Mouse (Mus musculus) myocyte (in vitro differentiated cells): Measurements from ENCODE around the gene Dlgap4.

ENCODE experiments used
- CEBPB ChIP-seq: IDR thresholded peaks from 2 replicates; pipeline ENCODE4 v1.6.1; 2011; ENCODE audit warnings: mild to moderate bottlenecking, moderate library complexity; ENCODE audit not compliant: poor library complexity, insufficient read depth, severe bottlenecking
- E2F4 ChIP-seq: IDR thresholded peaks from one replicate; pipeline ENCODE4 v1.6.1; 2011; ENCODE audit warnings: mild to moderate bottlenecking, control low read depth, moderate library complexity; ENCODE audit not compliant: insufficient read depth
- MAX ChIP-seq: IDR thresholded peaks from one replicate; pipeline ENCODE4 v1.6.1; 2011; ENCODE audit warnings: low read depth, mild to moderate bottlenecking, control low read depth
- MYOG ChIP-seq, 3 experiments: IDR thresholded peaks; one replicate each; pipeline ENCODE4 v1.6.1; 2011; ENCODE audit warnings: control low read depth in 2 of 3, low read depth in 2 of 3, mild to moderate bottlenecking in 2 of 3; ENCODE audit not compliant: insufficient read length in 2 of 3, control insufficient read depth in 1 of 3, insufficient read depth in 1 of 3
- POLR2A ChIP-seq: IDR thresholded peaks from one replicate; pipeline ENCODE4 v1.6.1; 2011; ENCODE audit warnings: low read depth, mild to moderate bottlenecking, control low read depth, moderate library complexity; ENCODE audit not compliant: insufficient read length
- POLR2AphosphoS2 ChIP-seq: IDR thresholded peaks from one replicate; pipeline ENCODE4 v1.6.1; 2011; ENCODE audit warnings: low read depth, control low read depth; ENCODE audit not compliant: insufficient read length
- REST ChIP-seq: IDR thresholded peaks from one replicate; pipeline ENCODE4 v1.6.1; 2011; ENCODE audit warnings: mild to moderate bottlenecking, control low read depth, moderate library complexity; ENCODE audit not compliant: insufficient read depth, insufficient read length
- TCF12 ChIP-seq: IDR thresholded peaks from one replicate; pipeline ENCODE4 v1.6.1; 2011; ENCODE audit warnings: mild to moderate bottlenecking, control low read depth; ENCODE audit not compliant: poor library complexity, insufficient read depth, severe bottlenecking
- TCF3 ChIP-seq: IDR thresholded peaks from one replicate; pipeline ENCODE4 v1.6.1; 2011; ENCODE audit warnings: low read depth, control low read depth; ENCODE audit not compliant: insufficient read length
- USF1 ChIP-seq: IDR thresholded peaks from one replicate; pipeline ENCODE4 v1.6.1; 2011; ENCODE audit warnings: low read depth, mild to moderate bottlenecking, control low read depth, moderate library complexity

DNA sequence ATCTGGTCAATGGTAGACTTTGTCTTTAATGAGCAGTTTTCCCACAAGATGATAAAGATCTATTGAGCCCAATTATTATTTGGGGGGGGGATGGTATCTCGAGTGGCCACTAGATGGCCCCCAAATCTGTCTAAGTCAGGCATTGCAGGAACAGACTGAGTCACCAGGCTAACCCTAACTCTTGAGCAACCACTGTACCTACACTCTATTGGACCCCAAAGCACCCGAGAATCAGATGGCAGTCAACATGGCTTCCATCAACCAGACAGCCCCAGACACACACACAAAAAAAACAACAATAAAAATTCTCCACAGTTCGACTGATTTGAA lies 174.2 kb downstream of the Dlgap4 start:
- TF ChIP-seq POLR2A (no peak), USF1 (no peak), POLR2AphosphoS2 (no peak), TCF12 (no peak), MYOG (IDR thresholded peaks at IDR 0.05; ENCODE audit: control insufficient read depth in 1 of 3, insufficient read depth in 1 of 3, insufficient read length in 2 of 3, low read depth in 2 of 3) (no peak), E2F4 (no peak), MAX (no peak), CEBPB (peak; percentile 49; the same call in 1 of the 2 replicates), REST (no peak), TCF3 (no peak)
